Mouse (Mus musculus): ENCODE measurements around the gene Aph1a.

- TF ChIP-seq ZC3H11A (IDR thresholded peaks at IDR 0.05; ENCODE audit: borderline replicate concordance, low read depth, low read length) (no peak), MAFK (IDR thresholded peaks at IDR 0.05; ENCODE audit: insufficient read depth, low read depth, low read length) (no peak), HCFC1 (IDR thresholded peaks at IDR 0.05; ENCODE audit: borderline replicate concordance, insufficient read depth, low read length) (no peak)
These were observed 22.8 kb upstream of the Aph1a start for GRCm38 (mm10) chr3:95870976-95871375.

All from ES-E14 (cell line).